Mouse (Mus musculus): Measurements from ENCODE around the gene Piwil1.

DNA sequence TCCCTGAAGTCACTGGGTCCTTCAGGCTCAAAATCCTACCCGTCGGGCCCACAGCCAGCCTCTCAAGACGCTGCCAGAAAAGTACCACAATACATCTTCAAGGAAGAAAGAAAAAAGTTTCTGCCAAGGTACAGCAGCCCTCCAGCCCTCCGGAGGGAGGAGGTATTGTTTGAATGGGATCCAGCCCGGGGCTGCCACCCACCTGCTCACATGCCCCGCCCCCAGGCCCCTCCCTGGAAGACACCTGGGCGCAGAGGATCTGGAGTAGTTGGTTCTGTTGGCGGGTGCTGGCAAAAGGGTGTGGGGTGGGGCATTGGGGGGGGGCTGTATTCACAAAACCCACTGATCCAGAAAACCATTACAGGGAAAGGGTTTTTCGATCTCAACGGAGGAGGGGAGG, 18.1 kb upstream of the Piwil1 start:
- TF ChIP-seq CTCF (IDR thresholded peaks at IDR 0.05) (no peak), POLR2A (IDR thresholded peaks at IDR 0.05; ENCODE audit: insufficient read depth, low read depth, low read length) (no peak)

All from heart, adult 2 months (tissue).